Mouse (Mus musculus) effector memory CD4-positive, alpha-beta T cell, adult 5 months (primary cell): Measurements from ENCODE around the gene Erbb2. TPM values are rescaled to one million over a fixed set of nuclear protein-coding genes. Genes with fewer than 3 reads are reported as not detected.

Experiments used
- polyA plus RNA-seq: library from polyadenylated mRNA; unstranded; fragments of 100-300 nt; shearing (Covaris generic); gene quantifications from one replicate; pipeline ENCODE4 v1.2.1, GENCODE M21; 2017

Erbb2 gene
- 0.07 TPM for polyA plus RNA-seq

DNA sequence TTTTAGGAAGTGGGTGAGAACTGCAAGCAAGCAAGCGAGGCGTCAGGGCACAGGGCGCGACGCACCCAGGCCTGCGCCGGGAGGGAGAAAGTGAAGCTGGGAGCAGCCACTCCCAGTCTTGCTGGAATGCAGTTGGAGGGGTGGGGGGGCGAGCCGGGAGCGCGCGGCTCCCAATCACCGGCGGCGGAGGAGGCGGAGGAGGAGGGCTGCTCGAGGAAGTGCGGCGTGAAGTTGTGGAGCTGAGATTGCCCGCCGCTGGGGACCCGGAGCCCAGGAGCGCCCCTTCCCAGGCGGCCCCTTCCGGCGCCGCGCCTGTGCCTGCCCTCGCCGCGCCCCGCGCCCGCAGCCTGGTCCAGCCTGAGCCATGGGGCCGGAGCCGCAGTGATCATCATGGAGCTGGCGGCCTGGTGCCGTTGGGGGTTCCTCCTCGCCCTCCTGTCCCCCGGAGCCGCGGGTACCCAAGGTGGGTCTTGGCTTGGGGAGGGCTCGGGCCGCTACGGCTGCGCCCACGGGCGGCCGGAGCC, at the start of gene Erbb2:
Gene Erbb2, plus strand, starts transcription at position 198 of the 524 bp plus-strand sequence.

DNA sequence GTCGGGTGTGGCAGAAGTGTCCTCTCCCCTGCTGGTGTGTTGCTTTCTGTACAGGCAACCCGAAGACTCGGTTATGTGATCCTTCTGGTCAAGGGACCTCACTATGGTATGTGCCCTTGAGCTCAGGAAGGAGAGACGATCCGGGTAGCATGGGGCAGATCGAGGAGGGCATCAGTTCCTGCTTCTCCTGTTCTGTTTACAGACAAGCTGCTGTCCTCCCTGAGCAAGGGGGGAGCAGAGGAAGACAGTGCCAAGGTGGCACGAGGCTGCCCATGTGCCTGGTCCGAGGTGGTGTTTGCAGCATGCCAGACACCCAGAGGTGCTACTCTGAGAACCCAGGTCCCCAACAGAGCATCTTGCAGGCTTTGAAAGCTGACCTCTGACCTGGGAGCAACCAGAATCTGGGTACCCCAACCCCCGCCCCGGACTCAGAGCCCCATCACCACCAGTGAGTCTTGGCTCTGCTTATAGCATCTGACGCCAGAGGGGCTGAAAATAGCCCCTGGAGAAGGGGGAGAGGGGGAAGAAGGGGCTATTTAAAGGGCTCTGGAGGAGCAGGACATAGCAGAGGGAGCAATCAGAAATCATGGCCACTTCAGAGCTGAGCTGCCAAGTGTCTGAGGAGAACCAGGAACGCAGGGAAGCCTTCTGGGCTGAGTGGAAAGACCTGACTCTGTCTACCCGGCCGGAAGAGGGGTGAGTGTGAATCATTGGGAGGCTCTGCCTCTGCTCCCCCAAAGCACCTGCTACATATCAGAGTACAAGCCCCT, 28.8 kb upstream of the Erbb2 start, which contains the start of gene Tcap:
Gene Tcap, plus strand, starts transcription at position 551 of the 770 bp plus-strand sequence.

DNA sequence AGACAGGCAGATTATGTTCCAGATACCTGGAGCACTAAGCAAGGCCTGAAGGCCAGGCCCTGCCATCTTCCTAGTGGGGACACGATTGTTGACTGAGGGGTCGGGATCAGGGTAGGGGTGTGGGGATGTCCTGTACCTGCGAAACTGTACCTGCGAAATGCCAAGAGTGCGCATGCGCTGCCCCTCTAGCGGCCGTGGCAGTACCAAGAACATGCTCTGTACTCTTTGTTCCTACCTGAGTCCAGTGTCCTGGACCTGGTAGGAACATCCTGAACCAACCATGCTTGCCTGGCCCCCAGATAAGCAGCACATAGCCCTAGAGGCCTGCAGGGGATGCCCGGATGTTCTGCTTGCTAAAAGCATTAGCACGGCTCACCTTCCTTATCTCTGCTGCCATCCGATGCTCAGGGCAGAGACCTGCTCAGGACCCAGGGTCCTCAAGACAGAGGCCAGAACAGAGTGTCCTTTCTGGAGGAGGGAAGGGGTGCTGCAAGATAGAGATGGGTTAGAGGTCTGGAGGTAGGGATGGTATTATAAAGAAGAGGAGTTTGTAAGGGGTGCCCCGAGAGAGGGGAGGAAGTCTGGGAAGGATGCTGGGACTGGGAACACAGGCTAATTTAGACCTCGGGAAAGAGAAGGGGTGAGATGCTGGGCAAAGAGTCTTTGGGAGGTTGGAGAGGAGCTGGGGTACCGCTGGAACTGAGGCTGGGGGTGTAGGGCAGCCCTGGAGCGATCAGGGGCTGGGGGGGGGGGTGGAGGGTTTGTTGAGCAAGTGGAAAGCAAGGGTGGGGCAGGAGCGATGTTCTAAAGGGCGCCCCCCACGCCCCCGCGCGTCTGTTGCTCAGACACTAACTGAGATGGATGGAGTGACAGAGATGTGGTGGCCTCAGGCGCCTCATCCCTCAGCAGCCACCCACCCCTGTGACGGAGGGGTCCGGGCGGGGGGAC, 26.4 kb upstream of the Erbb2 start, which contains the start of gene Pnmt:
Gene Pnmt, plus strand, starts transcription at position 813 of the 948 bp plus-strand sequence.

DNA sequence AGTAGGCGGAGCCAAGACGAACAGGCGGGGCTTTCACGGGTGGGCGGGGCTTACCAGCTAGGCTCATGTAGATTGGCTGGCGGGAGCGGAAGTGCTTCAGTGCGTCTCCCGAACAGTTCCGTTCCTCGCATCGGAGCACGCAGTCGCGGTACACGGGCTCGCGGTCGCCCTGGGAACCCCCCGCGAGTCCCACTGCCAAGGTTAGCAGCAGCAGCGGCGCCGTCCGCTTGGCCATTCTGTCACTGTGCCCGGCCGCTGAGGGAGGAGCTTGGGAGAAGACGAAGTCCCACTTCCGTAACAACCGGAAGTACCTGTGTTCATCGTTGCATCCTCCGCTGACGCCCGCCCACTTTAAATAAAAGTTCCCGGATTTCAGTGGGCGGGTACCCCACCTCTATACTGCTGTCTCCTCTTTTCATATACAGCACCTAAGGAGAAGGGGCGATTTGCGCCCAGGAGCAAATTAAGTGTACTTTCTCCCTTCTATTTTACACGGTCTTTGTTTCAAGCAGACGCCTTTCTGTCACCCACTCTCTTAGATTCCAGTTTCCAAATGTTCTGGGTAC, 12.0 kb upstream of the Erbb2 start, which contains the start of gene Pgap3:
Gene Pgap3, minus strand, starts transcription at position 330 of the 566 bp plus-strand sequence.

DNA sequence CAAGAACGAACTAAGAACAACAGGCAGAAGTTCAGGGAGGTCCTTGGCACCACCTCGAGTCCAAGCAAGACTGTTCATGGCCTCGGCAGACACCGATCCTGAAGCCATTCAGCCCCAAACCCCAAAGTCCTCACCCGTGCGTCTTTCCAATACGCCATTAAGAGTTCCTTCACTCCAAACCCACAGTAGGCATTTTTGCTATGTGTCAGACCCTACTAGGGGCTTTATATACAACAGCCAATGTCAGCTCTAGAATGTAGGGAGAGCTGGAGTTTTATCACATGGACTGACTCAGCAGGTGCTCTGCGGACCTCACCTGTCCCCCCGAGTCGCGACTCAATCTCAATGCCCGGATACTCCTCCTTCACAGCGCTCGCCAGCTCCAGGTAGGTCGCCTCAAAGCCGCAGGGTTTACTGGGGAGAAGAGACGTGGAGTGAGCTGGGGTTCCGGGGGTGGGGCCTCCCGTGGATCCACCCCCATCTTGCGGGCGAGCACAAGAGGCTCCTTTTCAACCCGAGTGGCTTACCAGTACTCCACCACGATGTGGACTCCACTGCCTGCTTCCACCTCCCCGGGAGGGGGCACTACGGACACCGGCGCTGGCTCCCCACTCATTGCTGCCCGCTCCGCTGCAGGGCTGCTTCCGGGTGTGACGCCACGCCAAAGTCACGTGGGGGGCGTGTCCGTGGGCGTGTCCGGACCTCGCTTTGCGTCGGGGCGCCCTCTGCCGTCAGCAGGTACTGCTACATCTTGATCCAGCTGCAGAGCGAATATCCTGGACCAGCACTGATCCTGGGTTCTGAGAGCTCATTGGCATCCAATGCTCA, 26.3 kb downstream of the Erbb2 start, which contains the start of gene Mien1:
Gene Mien1, minus strand, starts transcription at position 661 of the 828 bp plus-strand sequence.

DNA sequence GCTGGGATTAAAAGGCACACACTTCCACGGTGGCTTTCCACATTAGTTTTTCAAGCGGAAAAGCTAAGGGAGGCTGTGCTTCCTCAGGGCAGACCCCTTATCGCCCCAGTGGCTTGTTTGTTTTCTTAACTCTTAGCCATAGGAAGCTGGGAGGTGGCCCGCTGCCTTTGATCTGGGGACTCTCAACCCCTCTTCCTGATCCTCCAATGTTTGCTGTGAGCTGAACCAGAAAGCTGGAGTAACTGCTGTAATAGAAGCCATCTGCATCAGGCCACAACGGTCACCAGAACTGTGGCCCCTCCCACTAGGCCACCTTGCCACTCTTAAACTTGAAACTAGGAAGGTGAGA, 33.9 kb downstream of the Erbb2 start, which contains the start of gene Grb7:
Gene Grb7, plus strand, starts transcription at position 182 of the 349 bp plus-strand sequence.

Other genes with a start within 250 kb of the Erbb2 start
- gene Med1, start 219.2 kb upstream of the Erbb2 start, polyA plus RNA-seq, result 63.3 TPM
- gene Cdk12, start 209.4 kb upstream of the Erbb2 start, polyA plus RNA-seq, result 20.0 TPM
- gene Neurod2, start 82.8 kb upstream of the Erbb2 start, polyA plus RNA-seq, result not detected
- not detected for gene Ppp1r1b, start 64.1 kb upstream of the Erbb2 start, polyA plus RNA-seq
- 44.2 TPM for gene Stard3, start 54.1 kb upstream of the Erbb2 start, polyA plus RNA-seq
- gene Tcap, start 28.7 kb upstream of the Erbb2 start, polyA plus RNA-seq, result not detected
- gene Pnmt, start 26.0 kb upstream of the Erbb2 start, polyA plus RNA-seq, result not detected
- 10.3 TPM for gene Pgap3, start 12.0 kb upstream of the Erbb2 start, polyA plus RNA-seq
- gene Mien1, start 26.5 kb downstream of the Erbb2 start, polyA plus RNA-seq, result 128 TPM
- 93.1 TPM for gene Grb7, start 33.9 kb downstream of the Erbb2 start, polyA plus RNA-seq
- 123 TPM for gene Ikzf3, start 133.6 kb downstream of the Erbb2 start, polyA plus RNA-seq
- gene Zpbp2, start 138.6 kb downstream of the Erbb2 start, polyA plus RNA-seq, result 3.6 TPM
- gene Ormdl3, start 174.9 kb downstream of the Erbb2 start, polyA plus RNA-seq, result 53.4 TPM
- not detected for gene Lrrc3c, start 185.8 kb downstream of the Erbb2 start, polyA plus RNA-seq
- gene Gm12355, start 213.2 kb downstream of the Erbb2 start, polyA plus RNA-seq, result 1.9 TPM
- not detected for gene Gsdma3, start 213.9 kb downstream of the Erbb2 start, polyA plus RNA-seq
- not detected for gene Gsdma2, start 234.3 kb downstream of the Erbb2 start, polyA plus RNA-seq